Mouse (Mus musculus) spleen, adult 18-20 months (tissue): ENCODE data around the gene Hpcal1.

Source experiments
- DNase-seq, 2 experiments: peaks; one replicate each; pipeline ENCODE4 v3.0.0; 2022; ENCODE audit warnings: mixed read lengths in 2 of 2

The Hpcal1 gene

DNA sequence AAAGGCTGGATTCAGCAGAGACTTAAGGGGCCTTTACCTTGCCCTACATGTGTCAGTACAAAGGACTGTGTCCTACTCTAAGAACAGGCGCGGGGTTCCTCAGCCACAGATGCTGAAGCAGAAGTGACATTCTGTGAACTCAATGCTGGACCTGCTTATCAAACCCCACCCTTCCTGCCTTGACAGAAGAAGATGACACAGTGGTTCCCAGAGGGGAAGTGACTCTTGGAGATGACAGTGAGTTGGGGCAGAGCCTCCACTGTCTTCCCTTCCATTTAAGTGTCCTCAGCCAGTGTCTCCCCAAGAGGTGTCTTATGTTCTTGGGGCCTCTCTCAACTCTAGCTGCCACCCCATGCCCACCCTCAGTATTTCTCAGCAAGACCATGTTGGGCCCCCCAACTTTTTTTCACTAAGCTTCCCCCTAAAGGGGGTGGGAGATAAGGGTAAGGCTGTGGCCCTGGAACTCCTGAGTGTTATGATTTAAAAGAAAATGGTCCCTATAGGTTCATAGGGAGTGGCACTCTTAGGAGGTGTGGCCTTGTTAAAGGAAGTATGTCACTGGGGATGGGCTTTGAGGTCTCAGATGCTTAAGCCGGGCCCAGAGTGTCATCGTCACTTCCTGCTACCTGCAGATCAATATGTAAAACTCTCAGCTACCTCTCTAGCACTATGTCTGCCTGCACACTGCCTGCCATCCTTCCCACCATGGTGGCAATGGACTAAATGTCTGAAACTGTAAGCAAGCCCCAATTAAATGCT is 25.2 kb downstream of the Hpcal1 start:
- no peak for DNase-seq

DNA sequence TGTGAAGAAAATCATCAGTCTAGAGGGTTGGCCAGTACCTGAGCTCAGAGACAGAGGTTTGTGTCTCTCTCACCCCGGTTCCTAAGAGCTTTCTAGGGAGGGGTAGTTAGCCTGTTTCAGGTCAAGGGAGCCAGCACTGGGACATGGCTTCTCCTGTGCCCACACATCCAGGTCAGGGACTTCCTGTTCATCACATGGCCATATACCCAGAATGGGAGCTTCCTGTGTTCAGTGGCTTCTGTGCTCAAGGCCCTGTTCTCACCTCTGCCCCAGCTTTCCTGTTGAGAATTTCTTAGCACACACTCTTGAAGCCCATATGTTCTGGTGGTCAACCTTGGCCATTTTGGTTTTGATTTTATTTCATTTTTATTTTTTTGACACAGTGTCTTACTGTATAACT is 26.6 kb downstream of the Hpcal1 start:
- DNase-seq = no peak

DNA sequence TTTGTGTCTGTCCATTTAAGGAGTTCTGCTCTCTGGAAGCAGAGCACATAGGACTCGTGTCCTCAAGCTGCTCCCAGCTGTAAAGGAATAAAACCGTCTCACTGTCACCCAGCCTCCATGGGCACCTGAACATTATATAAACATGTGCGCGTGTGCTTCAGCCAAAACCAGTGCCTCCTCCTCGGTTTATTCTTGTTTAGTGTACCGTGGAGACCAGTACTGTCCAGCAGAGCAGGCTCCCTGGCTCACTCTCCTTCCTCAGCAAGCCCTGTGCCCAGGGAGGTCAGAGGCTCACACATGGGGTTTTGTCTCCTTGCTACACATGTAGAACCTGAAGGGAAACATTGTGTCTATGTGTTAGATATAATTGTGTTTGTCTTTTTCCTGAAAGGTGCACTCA is 27.5 kb downstream of the Hpcal1 start:
- no peak for DNase-seq

DNA sequence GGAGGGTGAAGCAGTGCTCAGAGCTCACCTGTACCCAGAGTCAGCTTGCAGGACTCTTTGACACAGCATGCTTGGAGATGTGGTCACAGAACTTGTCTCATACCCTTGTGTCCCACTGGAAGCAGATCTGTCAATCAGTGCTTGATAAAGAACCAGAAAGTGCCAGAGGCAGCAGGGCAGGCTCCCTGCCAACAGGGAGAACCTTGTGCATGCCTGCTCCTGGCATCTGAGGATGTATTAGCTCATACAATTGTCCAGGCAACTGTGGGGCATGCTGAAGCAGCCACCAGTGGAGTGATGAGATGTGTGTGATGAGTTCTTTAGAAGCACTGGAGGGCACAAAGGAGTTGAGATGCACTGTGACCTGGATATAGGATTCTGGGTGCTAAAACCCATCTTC is 30.4 kb downstream of the Hpcal1 start:
- no peak for DNase-seq

DNA sequence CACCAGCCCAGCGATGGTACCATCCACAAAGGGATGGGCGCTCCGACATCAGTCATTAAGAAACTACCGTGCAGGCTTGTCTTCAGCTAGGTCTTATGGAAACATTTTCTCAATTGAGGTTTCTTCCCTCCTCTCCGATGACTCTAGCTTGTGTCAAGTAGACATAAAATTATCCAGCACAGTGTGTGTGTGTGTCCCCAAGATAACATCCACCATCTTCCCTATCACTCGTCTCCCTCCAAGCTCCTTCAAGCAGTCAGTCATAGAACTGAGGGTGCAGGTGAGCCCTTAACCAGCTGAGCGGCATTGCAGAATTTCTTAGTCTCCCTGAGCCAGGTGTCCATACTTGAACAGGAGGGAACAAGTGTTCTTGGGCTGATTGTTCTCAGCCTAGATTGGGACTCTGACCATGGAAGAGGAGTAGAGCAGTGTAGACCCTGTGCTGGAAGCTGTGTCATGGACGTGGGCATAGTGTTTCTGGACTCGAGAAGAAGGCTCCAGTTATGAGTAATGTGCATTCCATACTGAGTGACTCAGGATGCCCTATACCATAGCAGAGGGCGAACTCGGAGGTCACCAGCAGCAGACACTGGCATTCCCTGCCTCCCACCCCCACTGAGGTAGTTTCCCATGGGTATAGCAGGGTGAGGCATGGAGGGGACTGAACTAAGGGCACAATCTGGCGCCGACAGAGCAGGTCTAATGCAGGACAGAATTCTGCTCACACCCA is 32.0 kb downstream of the Hpcal1 start:
- no peak for DNase-seq

DNA sequence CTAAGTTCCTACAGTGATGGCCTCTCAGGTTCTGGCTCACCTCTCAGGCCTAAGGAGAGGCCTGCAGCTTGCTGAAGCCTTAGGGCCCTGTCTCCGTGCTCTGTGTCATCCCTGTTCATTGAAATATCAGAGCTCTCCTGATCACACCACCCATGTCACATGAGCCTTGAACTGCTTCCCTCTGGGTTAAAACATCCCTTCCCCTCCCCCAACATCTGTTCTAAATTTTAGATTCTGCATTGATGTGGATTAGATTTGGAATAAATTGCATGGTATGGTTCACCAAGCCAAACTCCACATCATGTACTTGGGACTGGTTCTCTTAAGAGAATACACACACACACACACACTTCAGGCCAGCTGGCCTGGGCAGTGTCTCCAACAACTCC is 32.5 kb downstream of the Hpcal1 start:
- DNase-seq = no peak

DNA sequence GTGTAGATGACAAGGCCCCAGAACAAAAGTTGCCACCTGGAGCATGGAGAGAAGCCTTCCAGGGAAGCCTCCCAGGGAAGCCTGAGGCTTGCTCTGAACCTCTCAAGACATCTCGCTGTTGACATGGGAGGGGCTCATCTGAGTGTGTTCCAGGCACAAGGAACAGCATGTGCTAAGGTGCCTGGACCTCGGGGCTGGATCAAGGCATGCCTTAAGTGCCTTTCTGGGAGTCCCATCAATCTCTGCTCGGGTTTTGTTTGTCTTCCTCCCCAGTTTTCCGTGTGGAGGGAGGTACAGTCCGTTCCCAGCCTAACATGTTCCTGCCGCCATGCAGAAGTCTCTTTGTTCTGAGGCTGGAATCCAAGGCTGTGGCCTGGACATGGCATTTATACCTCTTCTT is 33.3 kb downstream of the Hpcal1 start:
- no peak for DNase-seq

DNA sequence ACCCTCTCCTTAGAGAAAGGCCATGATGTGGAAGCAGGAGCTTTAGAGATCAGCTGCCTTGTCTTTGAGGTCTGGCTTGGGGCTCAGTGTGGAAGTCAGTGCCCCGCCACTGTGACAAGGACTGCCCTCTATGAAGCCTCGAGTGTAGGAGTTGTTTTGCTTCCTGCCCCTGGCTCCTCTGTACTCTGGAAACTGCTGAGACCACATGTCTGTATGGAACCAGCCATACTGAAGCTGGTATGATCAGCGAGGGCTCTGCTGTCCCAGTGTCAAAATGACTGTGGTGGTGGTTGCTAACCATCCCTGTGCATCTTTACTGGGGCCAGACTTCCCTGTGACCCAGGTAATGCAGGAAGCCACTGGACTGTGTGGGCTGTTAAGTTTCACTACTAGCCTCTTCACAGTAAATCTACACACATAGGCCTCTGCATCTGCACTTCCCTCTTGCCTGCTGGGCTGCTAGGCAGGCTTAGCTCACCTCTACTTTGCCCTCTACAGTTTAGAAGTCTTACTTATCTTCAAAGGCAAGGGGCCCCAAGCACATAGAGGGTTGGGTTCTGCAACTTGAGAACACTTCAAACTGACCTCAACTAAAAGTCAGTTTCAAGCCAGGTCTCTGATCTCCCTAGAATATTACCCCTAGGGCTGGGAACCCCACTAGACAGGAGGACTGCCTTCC is 33.9 kb downstream of the Hpcal1 start:
- DNase-seq = no peak

DNA sequence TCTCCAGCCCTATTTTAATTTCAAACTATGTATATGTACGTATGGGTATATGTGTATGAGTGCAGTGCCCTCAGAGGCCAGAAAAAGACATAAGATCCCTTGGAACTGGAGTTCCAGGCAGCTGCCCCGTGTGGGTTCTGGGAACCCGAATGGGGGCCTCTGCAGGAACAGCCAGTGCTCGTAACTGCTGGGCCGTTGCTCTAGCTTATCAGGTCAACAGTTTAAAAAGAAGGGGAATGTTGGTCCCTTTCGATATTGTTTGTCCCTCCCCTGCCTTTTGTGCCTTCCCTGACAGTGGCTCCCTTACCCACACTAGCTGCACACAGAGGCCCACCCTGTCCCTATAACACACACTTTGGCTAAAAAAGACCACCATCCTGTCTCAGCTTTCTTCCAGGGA is 34.9 kb downstream of the Hpcal1 start:
- no peak for DNase-seq

DNA sequence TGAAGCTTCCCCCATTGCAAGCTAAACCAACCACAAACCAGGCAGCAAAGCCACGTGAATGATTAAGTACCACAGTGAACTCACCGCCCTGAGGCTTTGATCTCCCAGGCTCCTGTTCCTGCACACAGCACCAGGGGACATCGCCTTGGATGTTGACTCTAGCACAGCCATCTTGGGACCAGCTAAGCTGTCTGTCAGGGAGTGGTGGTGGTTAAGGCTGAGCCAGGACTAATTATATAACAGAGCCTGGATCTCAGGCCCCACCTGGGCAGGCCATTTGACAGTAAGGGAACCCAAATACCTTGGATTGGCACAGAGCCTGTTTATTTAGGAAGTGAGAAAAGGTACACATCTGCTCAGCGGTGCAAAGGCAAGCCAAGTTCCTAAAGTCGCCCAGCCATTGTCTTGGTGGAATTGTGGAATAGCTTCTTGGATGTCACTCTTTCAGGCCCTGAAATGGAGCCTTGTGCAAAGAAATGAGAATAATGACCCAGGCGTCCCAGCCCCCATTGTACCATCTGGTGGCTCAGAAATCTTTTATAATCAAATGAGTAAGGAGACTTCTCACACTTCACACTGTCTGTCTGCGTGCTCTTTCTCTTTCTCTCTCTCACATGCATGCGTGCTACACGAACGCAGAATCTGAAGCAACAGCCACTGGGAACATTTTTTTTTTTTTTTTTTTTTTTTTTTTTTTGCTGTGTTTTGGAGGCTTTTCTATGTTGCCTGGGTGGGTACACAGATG is 36.1 kb downstream of the Hpcal1 start:
- DNase-seq = no peak

DNA sequence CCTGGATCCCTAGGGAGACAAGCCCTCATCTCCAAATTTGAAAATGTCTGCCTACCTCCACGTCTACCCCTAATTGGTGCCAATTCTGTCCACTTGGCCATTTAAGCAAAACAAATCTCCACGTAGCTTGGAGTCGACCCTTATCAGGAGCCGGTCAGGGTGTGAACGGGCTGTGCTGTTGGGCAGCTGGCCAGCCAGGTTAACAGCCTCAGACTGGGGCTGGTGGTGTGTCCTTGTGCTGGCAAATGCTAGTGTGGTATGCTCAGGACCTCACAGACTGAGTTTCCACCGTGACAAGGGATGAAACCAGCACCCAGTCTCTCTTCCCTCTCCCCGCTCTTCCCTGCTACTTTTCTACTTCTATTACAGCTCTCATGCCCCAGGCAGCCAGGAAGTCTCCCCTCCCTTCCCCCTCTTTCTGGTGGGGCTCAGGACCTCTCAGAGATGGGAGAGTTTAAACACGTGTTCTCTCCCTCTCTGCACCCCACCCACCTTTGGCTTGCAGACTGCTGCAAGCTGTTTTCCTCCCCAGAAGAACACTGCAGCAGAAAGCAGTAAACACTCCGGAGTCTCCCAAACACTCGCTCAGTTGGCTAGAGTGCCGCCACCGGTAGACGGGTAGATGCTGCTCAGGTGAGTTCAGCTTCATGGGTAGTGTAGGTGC is 37.2 kb downstream of the Hpcal1 start:
- DNase-seq = no peak

DNA sequence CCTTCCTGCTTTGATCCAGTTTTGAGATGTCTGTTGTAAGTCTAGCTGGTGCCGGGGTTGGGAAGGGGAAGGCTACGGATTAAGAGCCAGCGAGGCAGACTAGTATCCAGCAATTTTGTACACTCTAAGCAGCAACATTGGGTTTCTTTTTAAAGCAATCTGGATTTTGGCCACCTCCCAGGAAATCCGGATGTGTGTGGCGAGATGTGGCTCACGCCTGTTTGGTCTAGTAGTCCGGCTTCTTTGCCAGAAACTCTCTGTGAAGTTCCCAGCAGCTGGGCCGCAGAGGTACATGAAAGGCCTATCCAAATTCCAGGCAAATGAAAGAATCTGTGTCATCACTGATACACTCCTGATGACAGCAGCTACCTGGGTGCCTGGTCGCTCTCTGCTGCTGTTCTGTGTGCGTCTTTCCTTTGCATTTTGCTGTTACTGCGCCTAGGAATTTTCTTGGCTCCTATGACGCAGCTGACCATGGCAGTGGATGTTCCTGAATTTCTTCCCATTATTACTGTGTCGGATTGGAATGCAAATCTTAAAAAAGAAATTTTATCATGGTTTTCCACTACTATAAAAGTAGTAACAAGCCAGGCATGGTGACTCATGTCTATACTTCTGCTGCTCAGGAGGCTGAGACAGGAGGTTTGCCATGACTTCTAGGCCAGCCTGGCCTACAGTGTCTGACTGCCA is 38.7 kb downstream of the Hpcal1 start:
- no peak for DNase-seq

DNA sequence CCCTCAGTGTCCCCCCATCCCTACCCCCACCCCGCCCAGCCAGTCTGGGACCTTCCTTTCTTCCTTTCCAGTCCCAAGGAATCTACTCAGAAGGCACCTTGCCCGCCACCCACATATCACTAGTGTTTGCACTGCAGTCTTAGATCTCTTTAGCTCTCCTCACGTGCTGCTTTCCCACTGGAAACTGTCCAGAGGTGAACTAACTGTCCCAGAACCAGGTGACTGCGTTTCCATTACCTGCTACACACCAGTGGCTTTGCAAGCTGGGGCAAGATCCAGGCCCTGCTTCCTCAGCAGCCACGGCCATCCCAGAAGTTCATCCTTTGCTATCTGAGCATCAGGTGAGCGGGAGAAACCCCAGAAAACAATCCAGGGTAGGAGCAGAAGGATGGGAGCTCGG is 41.4 kb downstream of the Hpcal1 start:
- no peak for DNase-seq

DNA sequence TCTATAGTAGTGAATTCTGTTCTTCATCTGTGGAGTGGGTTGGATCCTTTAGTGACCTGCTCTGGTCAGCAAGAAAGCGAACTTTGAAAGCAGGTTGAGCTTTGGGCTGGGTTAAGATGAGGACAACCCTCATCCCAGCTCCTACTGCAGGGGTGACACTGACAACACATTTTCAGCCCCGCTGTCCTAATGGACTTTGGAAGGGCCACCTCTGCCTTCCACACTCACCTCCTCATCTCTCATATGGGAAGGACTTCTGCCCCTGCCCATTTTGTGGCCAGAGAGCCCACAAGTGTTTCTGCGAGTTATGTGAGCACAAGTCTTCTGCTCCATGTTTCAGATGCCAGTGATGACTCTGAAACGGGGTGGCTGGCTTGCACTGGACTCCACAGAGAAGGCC is 41.9 kb downstream of the Hpcal1 start:
- DNase-seq = no peak

DNA sequence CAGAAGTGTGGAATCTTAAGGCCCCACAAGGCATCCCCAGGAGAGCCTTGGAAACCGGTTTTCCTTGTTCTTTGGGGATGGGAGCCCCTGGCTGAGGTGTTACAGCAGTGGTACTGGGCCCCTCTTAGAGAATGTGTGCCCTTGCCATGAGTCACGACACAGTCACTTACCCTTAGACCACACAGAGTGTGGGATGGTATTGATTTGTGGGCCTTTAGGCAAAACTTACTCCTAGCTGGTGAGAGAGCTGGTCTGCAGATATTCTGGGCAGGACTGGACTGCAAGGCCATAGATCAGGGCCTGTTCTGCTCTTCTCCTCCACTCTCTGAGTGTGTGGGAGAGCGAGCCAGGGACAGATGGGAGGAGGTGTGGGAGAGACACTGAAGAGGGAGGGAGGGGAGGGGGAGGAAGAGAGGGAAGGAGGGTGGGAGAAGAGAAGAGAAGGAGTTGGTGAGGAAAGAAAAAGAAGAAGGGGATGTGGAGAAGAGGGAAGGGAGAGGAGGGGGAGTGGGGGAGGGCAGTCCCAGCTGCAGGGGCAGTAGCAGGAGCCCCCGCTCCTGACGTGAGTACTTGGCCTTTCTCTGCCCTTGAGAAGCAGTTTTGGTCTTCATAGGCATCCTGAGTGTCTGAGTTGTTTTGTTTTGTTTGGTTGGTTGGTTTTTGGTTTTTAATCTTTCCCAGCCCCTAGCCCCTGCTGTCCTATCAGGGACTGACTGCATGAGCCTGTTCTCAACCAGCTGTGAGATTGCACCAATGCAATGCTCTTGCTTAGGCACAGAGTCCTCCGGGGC is 42.7 kb downstream of the Hpcal1 start:
- DNase-seq = no peak

DNA sequence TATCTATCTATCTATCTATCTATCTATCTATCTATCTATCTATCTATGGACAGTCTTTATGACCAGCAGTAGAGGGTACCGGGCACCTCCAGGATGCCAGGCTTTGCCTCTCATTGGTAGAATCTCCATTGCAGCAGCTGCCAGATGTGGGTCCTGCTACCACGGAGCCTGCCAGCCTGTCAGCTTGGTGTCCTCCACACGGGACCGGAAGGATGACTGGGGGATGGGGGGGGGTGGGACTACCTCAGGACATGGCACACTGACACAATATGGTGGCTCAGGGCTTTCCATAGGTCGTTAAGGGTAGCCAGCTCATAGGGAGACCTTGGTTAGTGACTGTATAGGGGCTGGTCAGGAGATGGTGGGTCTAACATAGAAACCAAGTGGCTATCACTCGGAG is 45.7 kb downstream of the Hpcal1 start:
- no peak for DNase-seq

DNA sequence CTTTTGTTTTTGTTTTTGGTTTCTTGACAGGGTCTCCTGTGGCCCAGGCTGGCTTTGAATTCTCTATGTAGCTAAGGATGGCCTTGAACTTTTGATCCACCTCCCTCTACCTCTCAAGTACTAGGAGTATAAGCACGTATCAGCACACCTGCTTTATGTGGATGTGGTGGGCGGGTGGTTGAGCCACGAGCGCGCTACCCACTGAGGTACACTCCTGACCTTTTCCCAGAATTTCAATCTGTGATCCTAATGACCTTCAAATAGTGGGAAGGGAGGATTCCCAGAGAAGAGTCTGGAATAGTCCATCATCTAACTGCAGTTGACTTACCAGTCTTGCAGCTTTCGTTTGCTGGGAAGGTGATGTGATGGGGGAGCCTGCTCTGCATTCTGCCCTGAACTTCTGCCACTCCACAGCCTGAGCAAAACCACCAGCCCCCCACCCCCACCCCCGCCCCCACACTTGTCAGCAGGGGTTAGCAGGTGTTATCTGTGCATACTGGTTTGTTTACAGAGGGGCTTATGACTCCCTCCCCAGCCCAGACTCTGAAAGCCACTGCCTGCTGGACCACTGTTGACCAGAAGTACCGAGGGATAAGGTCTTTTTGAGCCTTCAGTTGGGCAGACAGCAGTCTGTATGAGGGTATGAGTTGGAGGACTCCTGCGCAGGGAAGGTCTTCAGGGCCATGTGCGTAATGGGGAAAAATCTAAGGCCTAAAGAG is 46.4 kb downstream of the Hpcal1 start:
- no peak for DNase-seq

DNA sequence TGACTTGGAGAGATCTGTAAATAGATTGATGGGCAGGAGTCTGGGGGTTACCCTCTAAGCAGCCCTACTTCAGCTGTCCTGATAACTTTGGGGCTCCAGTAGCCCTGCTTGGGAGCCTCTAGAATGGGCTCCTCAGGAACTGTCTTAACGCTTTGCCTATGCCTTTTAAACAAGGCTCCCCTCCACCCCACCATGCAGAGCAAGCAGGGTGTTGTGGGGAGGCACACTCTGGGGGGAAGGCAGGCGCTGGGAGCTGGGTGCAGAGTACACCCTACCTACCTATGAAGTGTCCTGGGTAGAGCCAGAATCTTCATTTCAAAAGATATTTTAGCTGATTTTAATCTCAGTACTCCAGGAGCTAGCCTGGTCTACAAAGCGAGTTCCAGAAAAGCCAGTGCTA is 47.2 kb downstream of the Hpcal1 start:
- no peak for DNase-seq

DNA sequence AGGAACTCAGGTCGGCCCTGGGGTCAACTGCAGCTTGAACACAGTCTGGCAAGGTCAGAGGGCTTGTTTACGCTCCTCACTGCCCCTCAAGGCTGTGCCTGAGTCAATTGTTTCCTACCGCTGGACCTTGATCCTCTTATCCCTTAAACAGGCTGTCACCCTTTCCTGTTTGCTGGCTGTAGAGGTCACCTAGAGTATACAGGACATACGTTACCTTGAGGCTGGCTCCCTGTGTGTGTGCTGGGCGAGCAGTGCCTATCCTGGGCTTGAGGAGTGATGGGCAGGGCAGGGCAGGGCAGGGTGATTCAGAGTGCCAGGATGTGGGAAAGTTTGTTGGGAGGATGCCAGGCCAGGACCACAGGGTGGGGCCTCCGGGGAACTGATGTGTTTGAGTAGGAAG is 47.8 kb downstream of the Hpcal1 start:
- no peak for DNase-seq

DNA sequence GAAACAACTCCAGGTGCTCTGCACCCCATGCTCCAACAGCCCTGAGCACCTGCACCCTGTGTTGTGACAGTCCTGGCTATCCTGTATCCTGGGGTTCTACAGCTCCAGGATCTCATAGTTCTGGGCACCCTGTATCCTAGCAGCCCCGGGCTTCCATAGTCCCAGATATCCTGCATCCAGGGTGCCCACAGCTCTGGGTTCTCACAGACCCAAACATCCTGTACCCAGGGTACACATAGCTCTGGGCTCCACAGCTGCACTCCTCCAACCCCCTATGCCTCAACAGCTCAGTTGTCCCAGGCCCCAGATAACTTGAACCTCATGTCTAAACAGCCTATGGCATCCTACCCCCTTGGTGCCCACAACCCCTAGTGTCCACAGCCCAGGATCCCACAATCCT is 49.6 kb downstream of the Hpcal1 start:
- no peak for DNase-seq
